Mouse (Mus musculus): ENCODE data around the gene Agpat4.

GRCm38 (mm10) chr17:12132904-12133303 is 14.4 kb downstream of the Agpat4 start:
- no peak for TF ChIP-seq CTCF (IDR thresholded peaks at IDR 0.05; ENCODE audit: control insufficient read depth, insufficient read depth, insufficient read length)
- no peak for TF ChIP-seq CEBPB (IDR thresholded peaks at IDR 0.05; ENCODE audit: low read depth)
- TF ChIP-seq MYOD1 (IDR thresholded peaks at IDR 0.05; ENCODE audit: control insufficient read depth, insufficient read length, low read depth): no peak
- no peak for TF ChIP-seq USF1 (IDR thresholded peaks at IDR 0.05; ENCODE audit: low read depth)
- no peak for TF ChIP-seq MYOG (IDR thresholded peaks at IDR 0.05; ENCODE audit: control insufficient read depth, extremely low read depth, insufficient read length)
